Mouse (Mus musculus): Measurements from ENCODE around the gene Zfp36. TPM values are rescaled to one million over a fixed set of nuclear protein-coding genes. Genes with fewer than 3 reads are reported as not detected.

The Zfp36 gene
- polyA plus RNA-seq, 1 experiment from 2014 or later, result 7.4 TPM

DNA sequence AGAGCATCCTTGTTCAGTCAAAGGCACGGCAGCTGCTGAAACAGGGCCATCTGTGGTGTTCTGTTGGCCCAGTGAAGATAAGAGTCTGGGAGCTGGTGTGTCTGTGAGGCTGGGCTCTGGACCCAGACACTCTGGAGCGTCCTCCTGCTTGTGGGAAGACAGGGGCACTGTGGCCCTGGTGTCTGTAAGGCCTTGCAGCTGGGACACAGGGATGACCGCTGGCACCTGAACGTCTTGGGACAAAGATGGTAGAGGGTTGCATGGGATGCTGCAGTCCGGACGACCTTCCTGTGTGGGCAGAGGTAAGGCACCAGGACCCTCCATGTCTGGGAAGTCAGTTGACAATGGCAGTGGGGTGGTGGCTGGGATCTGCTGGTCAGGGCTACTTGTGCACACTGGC lies 19.8 kb downstream of the Zfp36 start:
- Histone ChIP-seq H3K9me3 (replicated peaks) (no peaks in the 10 kb centered on the region), H3K4me3 (no peak overlapping the region), H3K27ac (no peak overlapping the region), H3K36me3 (peaks cover 55% of the 10 kb centered on the region), H3K27me3 (replicated peaks) (no peaks in the 10 kb centered on the region), H3K9ac (no peak overlapping the region), H3K4me1 (peaks cover 29% of the 10 kb centered on the region), H3K4me2 (no peak overlapping the region)
- no peak for ATAC-seq
- WGBS (ENCODE audit: insufficient replicate concordance), result 82% methylated on average over 6 of the region's 6 CpGs

DNA sequence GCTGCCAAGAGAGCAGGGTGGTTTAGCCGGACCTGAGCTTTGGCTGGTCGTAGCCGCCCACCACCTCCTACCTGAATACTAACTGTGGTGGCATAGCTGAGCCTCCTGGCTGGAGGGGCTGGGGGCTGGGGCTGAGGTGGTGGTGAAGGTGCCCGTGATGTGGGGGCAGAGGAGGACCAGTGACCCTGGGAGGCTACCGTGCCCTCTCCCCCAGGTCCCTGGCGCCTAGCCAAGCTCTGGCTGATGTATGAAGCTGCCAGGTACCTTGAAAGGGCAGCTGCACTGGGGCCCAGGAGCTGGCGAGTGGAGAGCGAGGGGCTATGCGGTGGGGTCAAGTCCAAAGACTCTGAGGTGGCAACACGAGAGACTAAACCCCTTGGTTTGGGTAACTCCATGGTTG lies 20.2 kb downstream of the Zfp36 start:
- H3K36me3 ChIP-seq, result peaks cover 54% of the 10 kb centered on the region
- H3K9me3 ChIP-seq (replicated peaks), result no peaks in the 10 kb centered on the region
- no peak overlapping the region for H3K27ac ChIP-seq
- H3K4me2 ChIP-seq, result no peak overlapping the region
- H3K4me1 ChIP-seq, result peaks cover 29% of the 10 kb centered on the region
- H3K4me3 ChIP-seq, result no peak overlapping the region
- no peak overlapping the region for H3K9ac ChIP-seq
- ATAC-seq, result no peak
- no peaks in the 10 kb centered on the region for H3K27me3 ChIP-seq (replicated peaks)
- 87% methylated on average over 10 of the region's 10 CpGs for WGBS (ENCODE audit: insufficient replicate concordance)

DNA sequence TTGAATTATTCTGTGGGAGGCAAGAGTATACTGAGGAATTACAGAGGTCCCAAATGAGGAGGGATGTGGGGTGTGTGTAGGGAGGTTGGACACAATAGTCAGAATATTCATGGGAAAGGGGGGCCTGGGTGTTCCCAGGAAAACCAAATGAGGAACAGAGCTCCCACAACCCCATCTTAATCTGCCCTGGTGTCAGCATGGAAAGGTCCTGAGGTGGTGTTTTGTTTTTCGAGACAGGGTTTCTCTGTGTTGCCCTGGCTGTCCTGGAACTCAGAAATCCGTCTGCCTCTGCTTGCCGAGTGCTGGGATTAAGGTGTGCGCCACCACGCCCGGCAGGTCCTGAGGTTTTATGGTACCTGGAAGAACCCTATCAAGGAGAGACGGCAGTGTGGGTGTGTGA lies 21.6 kb downstream of the Zfp36 start:
- no peak for ATAC-seq
- Histone ChIP-seq H3K9me3 (replicated peaks) (no peaks in the 10 kb centered on the region), H3K36me3 (peaks cover 56% of the 10 kb centered on the region), H3K4me3 (no peak overlapping the region), H3K27ac (peak overlapping the region; percentile 70), H3K27me3 (replicated peaks) (no peaks in the 10 kb centered on the region), H3K9ac (no peak overlapping the region), H3K4me1 (peaks cover 36% of the 10 kb centered on the region), H3K4me2 (no peak overlapping the region)
- 52% methylated on average over 7 of the region's 7 CpGs for WGBS (ENCODE audit: insufficient replicate concordance)

DNA sequence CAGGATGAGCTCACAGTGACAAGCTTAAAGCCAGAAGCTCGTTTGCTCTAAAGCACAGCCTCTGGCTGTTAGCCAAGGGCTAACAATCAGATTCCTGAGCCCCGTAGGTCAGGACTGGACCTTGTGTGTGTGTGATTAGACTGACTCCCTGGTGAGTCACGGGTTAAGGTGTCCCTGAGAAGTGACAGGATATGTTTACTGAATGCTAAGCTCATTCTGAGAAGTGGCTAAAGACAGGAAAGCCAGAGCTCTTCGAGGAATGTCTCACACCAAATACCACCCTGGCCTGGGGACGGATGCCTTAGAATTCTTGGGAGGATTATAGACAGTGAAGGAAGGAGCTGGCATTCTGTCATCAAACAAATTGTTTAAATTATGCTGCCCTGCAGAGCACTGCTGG lies 22.1 kb downstream of the Zfp36 start:
- peak overlapping the region; percentile 4; the same call in 1 of the 2 replicates for H3K4me2 ChIP-seq
- no peak overlapping the region for H3K9ac ChIP-seq
- 11% methylated on average over 5 of the region's 5 CpGs for WGBS (ENCODE audit: insufficient replicate concordance)

DNA sequence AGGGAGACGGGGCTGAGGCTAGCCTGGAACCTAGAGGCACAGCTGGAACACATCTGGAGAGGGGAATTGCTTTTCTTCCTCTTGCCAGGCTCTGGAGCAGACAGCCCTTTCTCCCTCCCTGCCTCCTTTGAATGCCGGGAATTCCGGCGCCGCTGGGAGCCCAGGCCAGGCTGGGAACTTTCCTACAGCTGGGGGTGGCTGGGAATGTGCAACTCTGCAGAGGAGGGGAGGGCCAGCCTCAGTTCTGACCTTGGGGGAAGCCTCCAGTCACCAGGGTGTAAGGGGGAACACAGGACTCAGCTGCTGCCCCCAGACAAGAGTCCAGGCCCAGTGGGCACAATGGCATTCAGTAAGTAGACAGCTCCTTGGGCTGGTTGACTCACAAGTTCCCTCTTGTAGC lies 23.1 kb downstream of the Zfp36 start:
- H3K27me3 ChIP-seq (replicated peaks), result no peaks in the 10 kb centered on the region
- no peaks in the 10 kb centered on the region for H3K9me3 ChIP-seq (replicated peaks)
- peak; percentile 16; the same call in 1 of the 2 replicates for ATAC-seq
- 14% methylated on average over 5 of the region's 5 CpGs for WGBS (ENCODE audit: insufficient replicate concordance)
- peaks cover 61% of the 10 kb centered on the region for H3K36me3 ChIP-seq
- no peak overlapping the region for H3K4me3 ChIP-seq
- H3K27ac ChIP-seq, result peak overlapping the region; percentile 70
- H3K9ac ChIP-seq, result peak overlapping the region; percentile 14; the same call in 1 of the 2 replicates
- H3K4me1 ChIP-seq, result peaks cover 46% of the 10 kb centered on the region
- peak overlapping the region; percentile 1; the same call in 1 of the 2 replicates for H3K4me2 ChIP-seq

More for the DNA sequence above, 22.1 kb downstream of the Zfp36 start:
- H3K9me3 ChIP-seq (replicated peaks), result no peaks in the 10 kb centered on the region
- H3K4me1 ChIP-seq, result peaks cover 41% of the 10 kb centered on the region
- no peaks in the 10 kb centered on the region for H3K27me3 ChIP-seq (replicated peaks)
- peaks cover 61% of the 10 kb centered on the region for H3K36me3 ChIP-seq
- ATAC-seq, result peak; percentile 36; the same call in 1 of the 2 replicates
- no peak overlapping the region for H3K4me3 ChIP-seq
- H3K27ac ChIP-seq, result peak overlapping the region; percentile 70

DNA sequence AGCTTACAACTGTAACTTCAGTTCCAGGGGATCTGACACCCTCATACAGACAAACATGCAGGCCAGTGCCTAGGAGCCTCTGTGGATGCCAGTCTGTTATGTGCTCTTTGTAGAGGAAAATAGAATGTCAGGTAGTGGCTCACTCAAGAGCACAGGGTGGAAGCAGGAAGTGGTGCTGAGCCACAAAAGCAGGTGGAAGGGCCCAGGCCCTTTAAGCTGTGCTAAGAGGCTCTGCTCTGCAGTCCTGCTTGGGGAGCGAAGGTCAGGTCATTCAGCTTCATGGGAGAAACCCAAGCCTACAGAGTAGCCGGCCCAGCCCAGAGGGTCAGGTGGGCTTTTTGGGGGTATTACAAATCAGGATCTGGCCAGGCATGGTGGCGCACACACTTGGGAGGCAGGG lies 24.8 kb downstream of the Zfp36 start:
- Histone ChIP-seq H3K4me3 (no peak overlapping the region), H3K4me2 (no peak overlapping the region), H3K27me3 (replicated peaks) (no peaks in the 10 kb centered on the region), H3K36me3 (peaks cover 50% of the 10 kb centered on the region), H3K9me3 (replicated peaks) (no peaks in the 10 kb centered on the region), H3K27ac (peak overlapping the region; percentile 16; the same call in 1 of the 2 replicates), H3K4me1 (peaks cover 54% of the 10 kb centered on the region), H3K9ac (no peak overlapping the region)
- no peak for ATAC-seq
- 81% methylated on average over 3 of the region's 3 CpGs for WGBS (ENCODE audit: insufficient replicate concordance)

DNA sequence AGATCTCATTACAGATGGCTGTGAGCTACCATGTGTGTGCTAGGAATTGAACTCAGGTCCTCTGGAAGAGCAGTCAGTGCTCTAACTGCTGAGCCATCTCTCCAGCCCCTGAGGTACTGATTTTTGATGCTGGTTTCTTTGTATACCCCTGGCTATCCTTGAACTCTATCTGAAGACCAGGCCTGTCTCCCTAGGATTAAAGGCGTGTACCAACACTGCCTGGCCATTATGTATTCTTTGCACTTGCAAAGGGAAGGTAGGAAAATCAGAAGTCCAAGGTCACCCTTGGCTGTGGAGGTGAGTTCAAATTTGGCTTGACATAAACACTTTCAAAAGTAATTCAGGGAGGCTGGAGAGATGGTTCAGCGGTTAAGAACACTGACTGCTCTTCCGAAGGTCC lies 25.5 kb downstream of the Zfp36 start:
- Histone ChIP-seq H3K36me3 (peaks cover 44% of the 10 kb centered on the region), H3K4me3 (no peak overlapping the region), H3K27me3 (replicated peaks) (no peaks in the 10 kb centered on the region), H3K9me3 (replicated peaks) (no peaks in the 10 kb centered on the region), H3K9ac (no peak overlapping the region), H3K27ac (0 out of 2 replicates have a peak overlapping the region, but pooled peaks have one; percentile 57), H3K4me1 (peaks cover 60% of the 10 kb centered on the region), H3K4me2 (no peak overlapping the region)
- no peak for ATAC-seq
- 92% methylated on average over 3 of the region's 3 CpGs for WGBS (ENCODE audit: insufficient replicate concordance)

DNA sequence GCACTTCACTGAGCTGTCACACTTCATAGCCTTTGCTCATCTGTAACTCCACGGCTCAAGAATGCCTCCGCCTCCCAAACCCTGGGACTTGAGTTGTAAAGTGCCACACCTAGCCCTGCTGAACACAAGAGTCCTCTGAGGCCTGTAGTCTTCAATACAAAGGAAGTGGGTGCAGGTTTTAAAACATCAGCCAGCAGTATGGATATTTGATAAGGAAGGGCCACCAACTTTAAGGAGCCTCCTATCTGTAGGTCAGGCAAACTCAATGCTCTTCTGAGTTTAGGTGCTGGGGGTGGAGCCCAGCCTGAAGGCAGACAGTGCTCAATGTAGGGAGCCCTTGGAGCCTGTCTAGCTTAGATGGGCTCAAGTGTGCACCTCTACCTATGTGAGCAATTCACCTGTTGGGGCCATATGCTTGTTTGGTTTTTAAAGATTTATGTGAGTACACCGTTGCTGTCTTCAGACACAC lies 25.9 kb downstream of the Zfp36 start:
- H3K27me3 ChIP-seq (replicated peaks), result no peaks in the 10 kb centered on the region
- no peak for ATAC-seq
- WGBS (ENCODE audit: insufficient replicate concordance), result 77% methylated on average over 3 of the region's 3 CpGs
- H3K9me3 ChIP-seq (replicated peaks), result no peaks in the 10 kb centered on the region
- H3K36me3 ChIP-seq, result peaks cover 40% of the 10 kb centered on the region
- H3K4me3 ChIP-seq, result no peak overlapping the region
- no peak overlapping the region for H3K4me2 ChIP-seq
- H3K4me1 ChIP-seq, result peaks cover 63% of the 10 kb centered on the region
- peak overlapping the region; percentile 57 for H3K27ac ChIP-seq
- H3K9ac ChIP-seq, result no peak overlapping the region

DNA sequence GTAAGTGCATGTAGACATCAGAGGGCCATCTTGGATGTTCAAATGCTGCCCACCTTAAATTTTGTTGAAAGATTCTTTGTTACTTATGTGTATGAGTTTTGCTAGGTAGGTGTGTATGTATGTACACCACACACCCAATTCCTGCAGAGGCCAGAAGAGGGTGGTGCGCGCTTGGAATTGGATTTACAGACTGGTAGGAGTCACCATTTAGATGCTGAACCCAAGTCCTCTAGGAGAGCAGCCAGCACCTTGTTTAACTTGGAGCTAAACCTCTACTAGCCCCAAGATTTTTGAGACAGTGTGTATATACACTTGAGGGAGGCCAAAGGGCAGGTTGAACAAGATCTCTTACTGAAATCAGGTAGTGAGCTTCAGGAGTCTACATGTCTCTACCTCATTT lies 26.8 kb downstream of the Zfp36 start:
- 93% methylated on average over 2 of the region's 2 CpGs for WGBS (ENCODE audit: insufficient replicate concordance)
- H3K27me3 ChIP-seq (replicated peaks), result no peaks in the 10 kb centered on the region

DNA sequence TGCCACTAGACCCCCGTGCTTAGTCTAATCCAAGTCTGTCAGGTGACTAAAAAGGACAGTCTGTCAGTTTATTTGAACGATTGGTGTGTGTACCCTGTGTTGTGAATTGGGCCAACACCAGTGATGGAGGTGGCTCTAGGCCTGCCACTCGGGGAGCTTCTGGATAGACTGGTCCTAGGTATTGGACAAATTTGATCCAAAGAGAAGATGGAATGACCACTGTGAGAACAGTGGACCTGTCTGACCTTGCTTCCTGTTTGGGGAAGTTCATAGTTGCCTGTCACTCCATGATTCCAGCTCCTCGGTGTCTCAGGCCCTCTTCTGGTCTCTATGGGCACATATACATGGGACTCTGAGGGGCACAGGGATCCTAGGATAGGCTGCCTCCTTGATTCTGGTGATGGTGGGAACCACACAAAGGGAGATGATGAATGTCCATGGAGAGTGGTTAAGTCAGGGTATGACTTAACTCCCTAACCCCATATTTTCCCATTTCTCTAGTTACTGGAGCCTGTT lies 28.3 kb downstream of the Zfp36 start:
- 9% methylated on average over 4 of the region's 4 CpGs for WGBS (ENCODE audit: insufficient replicate concordance)
- H3K27ac ChIP-seq, result peak overlapping the region; percentile 84

More for the DNA sequence above, 26.8 kb downstream of the Zfp36 start:
- H3K9ac ChIP-seq, result no peak overlapping the region
- H3K4me2 ChIP-seq, result peak overlapping the region; percentile 13; the same call in 1 of the 2 replicates
- peaks cover 40% of the 10 kb centered on the region for H3K36me3 ChIP-seq
- H3K9me3 ChIP-seq (replicated peaks), result no peaks in the 10 kb centered on the region
- no peak for ATAC-seq
- no peak overlapping the region for H3K4me3 ChIP-seq
- peak overlapping the region; percentile 50; the same call in 1 of the 2 replicates for H3K27ac ChIP-seq
- H3K4me1 ChIP-seq, result peaks cover 62% of the 10 kb centered on the region

DNA sequence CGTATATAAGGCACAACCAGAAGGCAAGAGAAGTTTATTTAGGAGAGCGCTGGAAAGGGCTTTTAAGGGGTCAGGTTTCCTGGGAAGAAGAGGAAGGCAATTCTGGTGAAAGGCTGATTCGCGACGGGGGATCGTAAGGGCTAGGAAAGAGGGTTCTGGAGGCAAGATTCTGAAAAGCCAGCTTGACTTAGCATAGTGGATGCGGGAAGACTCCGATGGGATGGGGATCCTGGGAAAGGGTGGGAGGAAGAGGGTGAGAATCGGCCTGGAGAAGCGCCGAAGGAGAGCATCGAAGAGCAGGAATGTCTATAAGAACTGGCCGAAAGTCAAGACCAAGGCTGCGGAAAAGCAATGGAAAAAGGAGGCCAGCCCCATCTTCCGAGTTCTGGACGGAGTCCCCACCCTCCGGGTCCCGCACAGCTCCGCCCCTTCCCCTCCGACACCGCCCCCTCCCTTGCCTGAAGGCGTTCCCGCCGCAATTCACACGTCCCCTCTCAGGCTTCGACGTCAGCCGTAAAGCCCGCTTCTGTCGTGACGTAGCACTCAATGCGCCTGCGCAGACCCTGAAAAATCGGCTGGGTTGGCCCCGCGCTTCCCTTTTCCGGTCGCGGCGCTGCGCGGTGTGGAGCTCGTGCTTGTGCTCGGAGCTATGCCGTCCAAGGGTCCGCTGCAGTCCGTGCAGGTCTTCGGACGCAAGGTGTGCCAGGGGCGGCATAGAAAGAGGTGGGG lies 29.7 kb downstream of the Zfp36 start, which contains the start of gene Rps16:
Gene Rps16, plus strand, starts transcription at position 498 of the 729 bp plus-strand sequence.
- peak within 1 kb of the TSS; percentile 84 for H3K27ac ChIP-seq
- ATAC-seq, result peak; percentile 92
- peak within 1 kb of the TSS; percentile 76 for H3K4me2 ChIP-seq
- peak within 1 kb of the TSS; percentile 97 for H3K9ac ChIP-seq
- WGBS (ENCODE audit: insufficient replicate concordance), result under 1% methylated on average over 50 of the region's 50 CpGs
- peaks cover 44% of the 10 kb centered on the region for H3K4me1 ChIP-seq
- no peaks in the 10 kb centered on the region for H3K9me3 ChIP-seq (replicated peaks)
- H3K4me3 ChIP-seq, result peak within 1 kb of the TSS; percentile 93
- no peaks in the 10 kb centered on the region for H3K27me3 ChIP-seq (replicated peaks)
- peaks cover 39% of the 10 kb centered on the region for H3K36me3 ChIP-seq

More for the DNA sequence above, 28.3 kb downstream of the Zfp36 start:
- Histone ChIP-seq H3K27me3 (replicated peaks) (no peaks in the 10 kb centered on the region), H3K4me2 (peak overlapping the region; percentile 76), H3K4me1 (peaks cover 47% of the 10 kb centered on the region), H3K9ac (peak overlapping the region; percentile 97), H3K9me3 (replicated peaks) (no peaks in the 10 kb centered on the region), H3K36me3 (peaks cover 40% of the 10 kb centered on the region), H3K4me3 (peak overlapping the region; percentile 93)
- no peak for ATAC-seq

DNA sequence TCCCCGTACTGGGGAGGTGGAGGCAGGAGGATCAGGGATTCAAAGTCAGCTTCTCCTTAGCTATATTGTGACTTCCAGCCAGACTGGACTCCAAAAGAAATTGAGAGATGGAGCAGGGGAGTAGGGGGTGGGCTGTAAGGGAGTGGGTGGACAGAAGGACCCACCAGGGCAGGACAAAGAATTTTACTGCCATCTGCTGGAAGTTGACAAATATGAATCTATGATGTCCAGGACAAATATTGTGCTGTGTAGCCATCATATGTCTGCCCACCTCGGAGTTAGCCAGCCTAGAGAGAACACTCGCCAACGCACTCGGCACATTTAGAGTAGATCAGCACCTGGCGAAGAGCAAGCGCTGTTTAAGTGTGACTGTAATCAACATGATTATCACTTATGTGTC lies 31.5 kb downstream of the Zfp36 start:
- H3K4me3 ChIP-seq, result no peak overlapping the region
- peaks cover 43% of the 10 kb centered on the region for H3K4me1 ChIP-seq
- H3K9me3 ChIP-seq (replicated peaks), result no peaks in the 10 kb centered on the region
- no peak overlapping the region for H3K4me2 ChIP-seq
- ATAC-seq, result no peak
- no peak overlapping the region for H3K9ac ChIP-seq
- H3K27me3 ChIP-seq (replicated peaks), result no peaks in the 10 kb centered on the region
- peaks cover 22% of the 10 kb centered on the region for H3K36me3 ChIP-seq
- 77% methylated on average over 7 of the region's 7 CpGs for WGBS (ENCODE audit: insufficient replicate concordance)
- H3K27ac ChIP-seq, result no peak overlapping the region
